Mouse (Mus musculus): ENCODE measurements around the gene Tas2r140.

Gene Tas2r140

DNA sequence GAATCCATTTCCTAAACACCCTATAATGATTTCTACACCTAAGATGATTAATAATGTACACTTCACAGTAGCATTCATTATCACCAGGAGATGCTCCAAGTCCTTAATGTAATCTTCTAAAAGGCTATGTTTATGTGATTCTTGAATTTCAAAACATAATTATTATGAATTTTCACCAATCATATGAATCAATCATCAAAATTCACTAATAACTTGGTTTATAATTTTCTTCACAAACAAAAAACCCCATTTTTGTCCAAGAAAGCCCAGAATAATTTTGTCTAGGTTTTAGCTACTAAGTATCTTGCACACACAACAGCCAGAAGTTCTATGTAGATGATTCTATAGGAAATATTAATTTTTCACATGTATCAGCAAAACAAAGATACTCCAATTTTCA is at the start of gene Tas2r140:
Gene Tas2r140, minus strand, starts transcription at position 101 of the 400 bp plus-strand sequence.
- DNase-seq: no peak

DNA sequence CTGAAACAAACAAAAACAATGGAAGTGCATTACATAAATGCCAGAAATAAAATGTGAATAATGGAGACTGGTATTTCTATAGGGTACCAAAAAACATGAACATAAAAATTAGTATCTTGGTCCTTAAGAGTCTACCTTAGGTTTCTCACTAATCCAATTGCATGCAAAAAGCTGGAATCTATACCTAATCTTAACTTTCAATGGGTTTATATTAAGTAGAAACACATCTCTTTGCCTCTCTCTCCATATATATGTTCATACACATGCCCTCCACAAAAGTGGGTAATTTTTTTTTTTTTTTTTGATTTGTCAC is 48.9 kb upstream of the Tas2r140 start, which contains the start of gene Smim10l1:
Gene Smim10l1, plus strand, starts transcription at position 301 of the 313 bp plus-strand sequence.
- no peak for DNase-seq

DNA sequence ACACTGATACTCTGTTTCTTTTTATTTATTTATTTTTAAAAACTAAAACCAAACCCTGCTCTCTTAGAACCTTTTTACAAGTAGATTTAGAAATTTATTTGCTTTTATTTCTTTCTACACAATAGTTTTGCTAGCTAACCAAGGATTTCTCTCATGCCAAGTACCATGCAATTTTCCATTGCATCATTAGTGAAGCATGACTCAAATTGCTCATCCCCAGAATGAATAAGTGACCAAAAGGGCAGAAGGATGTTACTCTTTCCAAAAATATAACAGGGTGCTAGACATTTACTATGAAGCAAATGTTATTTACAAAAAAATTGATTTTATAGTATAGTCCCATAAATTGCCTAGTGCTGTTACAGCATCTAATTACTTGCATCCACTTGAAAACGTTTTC is 46.8 kb upstream of the Tas2r140 start:
- no peak for DNase-seq

DNA sequence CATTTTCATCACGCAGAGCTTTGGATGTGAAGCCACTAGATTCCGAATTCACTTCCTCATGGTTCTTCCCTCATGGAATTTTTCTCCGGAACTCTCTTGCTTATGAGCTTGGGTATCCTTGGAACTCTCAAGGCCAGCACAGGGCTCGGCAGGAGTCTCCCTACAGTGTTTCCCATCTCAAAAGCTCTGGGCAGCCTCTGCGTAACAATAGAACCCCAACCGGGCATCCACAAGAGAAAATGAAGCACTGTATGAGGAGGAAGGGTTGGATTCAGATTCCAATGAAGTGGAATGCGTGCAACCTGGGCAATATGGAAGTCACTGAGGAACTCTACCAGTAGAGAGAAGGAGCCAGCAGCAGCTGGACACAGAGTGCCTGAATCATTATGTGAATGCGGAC is 36.6 kb upstream of the Tas2r140 start:
- no peak for DNase-seq

DNA sequence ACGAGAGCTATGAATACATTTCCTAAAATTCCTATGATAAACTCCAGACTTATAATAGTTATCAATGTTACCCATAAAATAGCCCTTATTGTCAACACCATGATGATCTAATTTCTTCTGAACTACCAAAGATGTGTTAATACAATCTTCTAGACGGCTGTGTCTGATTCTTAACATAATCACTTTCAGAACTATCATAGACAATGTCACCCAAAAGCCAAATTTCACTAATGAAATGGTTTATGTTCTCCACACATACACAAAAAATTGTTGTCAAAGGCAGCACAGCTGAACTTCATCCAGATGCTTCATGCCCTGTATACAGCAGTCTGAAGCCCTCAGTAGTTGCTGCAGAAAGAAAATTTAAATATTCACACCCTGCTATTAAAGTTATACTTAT is 18.6 kb downstream of the Tas2r140 start, which contains the start of gene Tas2r103:
Gene Tas2r103, minus strand, starts transcription at position 101 of the 400 bp plus-strand sequence.
- DNase-seq: no peak
